Mouse (Mus musculus): ENCODE measurements around the gene Leng9. TPM values are rescaled to one million over a fixed set of nuclear protein-coding genes. Genes with fewer than 3 reads are reported as not detected.
A peak's percentile ranks its signal among the peaks of the same experiment; 100 is the strongest.

Gene Leng9
- polyA plus RNA-seq, 3 experiments from 2014 or later = 6.3 to 9.5 (median 7.2) TPM

GRCm38 (mm10) chr7:4122783-4123182 is 27.4 kb downstream of the Leng9 start:
- ATAC-seq = no peak

GRCm38 (mm10) chr7:4122076-4122768 is 28.0 kb downstream of the Leng9 start:
- ATAC-seq = no peak

- ATAC-seq = no peak
Observed at GRCm38 (mm10) chr7:4119976-4120921, 29.9 kb downstream of the Leng9 start.

- ATAC-seq = no peak
Observed at GRCm38 (mm10) chr7:4119344-4119902, 30.8 kb downstream of the Leng9 start, which contains the start of gene Ttyh1. Gene Ttyh1, plus strand, starts transcription at chr7:4119408.

GRCm38 (mm10) chr7:4117050-4117814 is 32.9 kb downstream of the Leng9 start:
- no peak for ATAC-seq

- no peak for ATAC-seq
Observed at GRCm38 (mm10) chr7:4111766-4112165, 38.4 kb downstream of the Leng9 start.

GRCm38 (mm10) chr7:4103411-4103810 is 46.8 kb downstream of the Leng9 start:
- ATAC-seq = peak; percentile 52

- no peak for ATAC-seq
Observed at GRCm38 (mm10) chr7:4101144-4101543, 49.0 kb downstream of the Leng9 start.

GRCm38 (mm10) chr7:4098832-4099231 is 51.3 kb downstream of the Leng9 start:
- ATAC-seq = no peak

GRCm38 (mm10) chr7:4098301-4098700 is 51.9 kb downstream of the Leng9 start:
- no peak for ATAC-seq

Other genes starting within 250 kb of the Leng9 start
- not detected for gene Lilra6, start 234.9 kb downstream of the Leng9 start, polyA plus RNA-seq (2017; shearing (Covaris generic))
- gene Lair1, start 87.2 kb downstream of the Leng9 start, polyA plus RNA-seq (2017; shearing (Covaris generic)) = 10 to 100 TPM in 1 of 3 experiments, 1 to 10 TPM in 2; 1.3 to 16.5 (median 2.3) TPM
- gene Ttyh1, start 31.0 kb downstream of the Leng9 start, polyA plus RNA-seq (2017; shearing (Covaris generic)) = under 1 TPM; 0.47 to 0.95 (median 0.62) TPM
- gene Leng8, start 13.3 kb downstream of the Leng9 start, polyA plus RNA-seq (2017; shearing (Covaris generic)) = 10 to 100 TPM; 22.6 to 40.2 (median 24.9) TPM
- not detected for gene Cdc42ep5, start 14.5 kb upstream of the Leng9 start, polyA plus RNA-seq (2017; shearing (Covaris generic))
- gene Lilra5, start 87.4 kb upstream of the Leng9 start, polyA plus RNA-seq (2017; shearing (Covaris generic)) = not detected
- gene Ncr1, start 187.3 kb upstream of the Leng9 start, polyA plus RNA-seq (2017; shearing (Covaris generic)) = under 1 TPM in 1 of 3 experiments, not detected in 2; 0.33 TPM
- not detected for gene Gp6, start 247.4 kb upstream of the Leng9 start, polyA plus RNA-seq (2017; shearing (Covaris generic))